Mouse (Mus musculus): ENCODE results near the gene Fars2. TPM values are rescaled to one million over a fixed set of nuclear protein-coding genes. Genes with fewer than 3 reads are reported as not detected.

Gene Fars2
- polyA plus RNA-seq, 1 experiment from 2014 or later = 46.3 TPM

DNA sequence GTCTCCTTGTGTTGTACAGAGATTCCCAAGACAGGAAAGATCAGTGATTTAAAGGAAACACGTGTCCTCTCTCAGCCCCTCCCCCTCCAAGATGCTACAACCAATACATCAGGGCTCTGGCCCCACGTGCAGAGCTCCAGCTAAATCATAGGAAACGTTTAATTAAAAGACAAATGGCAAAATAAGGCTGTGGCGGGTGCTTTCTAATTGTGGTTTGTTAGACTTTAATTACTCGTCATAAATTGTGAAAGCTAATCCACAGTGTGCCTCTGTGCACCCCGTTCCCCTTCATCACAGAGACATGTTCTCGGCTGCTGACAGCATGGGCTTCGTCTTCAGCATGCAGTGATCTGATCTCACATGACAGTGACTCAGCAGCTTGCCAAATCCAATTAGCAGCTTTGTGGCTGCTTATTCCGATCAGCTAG lies 400.9 kb downstream of the Fars2 start:
- WGBS = 42% methylated on average over 9 of the region's 9 CpGs
- Histone ChIP-seq H3K36me3 (no peaks in the 10 kb centered on the region), H3K9ac (no peak overlapping the region), H3K9me3 (replicated peaks) (no peaks in the 10 kb centered on the region), H3K27me3 (replicated peaks) (no peaks in the 10 kb centered on the region), H3K4me2 (no peak overlapping the region), H3K27ac (ENCODE audit: poor library complexity, severe bottlenecking) (no peak overlapping the region), H3K4me3 (no peak overlapping the region), H3K4me1 (replicated peaks) (peaks cover 11% of the 10 kb centered on the region)
- no peak for ATAC-seq (ENCODE audit: insufficient number of reproducible peaks, low FRiP score)

DNA sequence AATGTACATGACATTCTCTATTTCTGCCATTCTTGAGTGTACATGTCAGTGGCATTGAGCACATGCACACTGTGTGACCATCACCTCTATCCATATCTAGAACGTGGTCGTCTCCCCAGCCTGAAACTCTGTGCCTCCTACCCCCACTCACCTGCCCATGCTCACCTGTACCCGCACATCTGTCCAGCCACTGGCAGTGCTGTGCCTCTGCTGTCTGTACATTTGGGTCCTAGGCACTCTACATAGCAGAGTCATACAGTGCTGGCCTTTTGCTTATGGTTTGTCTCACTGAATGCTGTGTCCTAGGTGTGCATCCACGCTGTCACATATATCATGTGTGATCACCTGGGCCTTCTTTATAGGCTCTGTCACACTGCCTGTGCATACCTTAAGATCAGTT lies 410.5 kb downstream of the Fars2 start:
- H3K27ac ChIP-seq (ENCODE audit: poor library complexity, severe bottlenecking) = no peak overlapping the region
- H3K4me3 ChIP-seq = no peak overlapping the region
- ATAC-seq (ENCODE audit: insufficient number of reproducible peaks, low FRiP score) = no peak
- no peak overlapping the region for H3K9ac ChIP-seq
- H3K27me3 ChIP-seq (replicated peaks) = no peaks in the 10 kb centered on the region
- 91% methylated on average over 4 of the region's 4 CpGs for WGBS
- H3K36me3 ChIP-seq = no peaks in the 10 kb centered on the region
- H3K4me2 ChIP-seq = no peak overlapping the region
- no peaks in the 10 kb centered on the region for H3K9me3 ChIP-seq (replicated peaks)
- H3K4me1 ChIP-seq (replicated peaks) = peaks cover 45% of the 10 kb centered on the region

DNA sequence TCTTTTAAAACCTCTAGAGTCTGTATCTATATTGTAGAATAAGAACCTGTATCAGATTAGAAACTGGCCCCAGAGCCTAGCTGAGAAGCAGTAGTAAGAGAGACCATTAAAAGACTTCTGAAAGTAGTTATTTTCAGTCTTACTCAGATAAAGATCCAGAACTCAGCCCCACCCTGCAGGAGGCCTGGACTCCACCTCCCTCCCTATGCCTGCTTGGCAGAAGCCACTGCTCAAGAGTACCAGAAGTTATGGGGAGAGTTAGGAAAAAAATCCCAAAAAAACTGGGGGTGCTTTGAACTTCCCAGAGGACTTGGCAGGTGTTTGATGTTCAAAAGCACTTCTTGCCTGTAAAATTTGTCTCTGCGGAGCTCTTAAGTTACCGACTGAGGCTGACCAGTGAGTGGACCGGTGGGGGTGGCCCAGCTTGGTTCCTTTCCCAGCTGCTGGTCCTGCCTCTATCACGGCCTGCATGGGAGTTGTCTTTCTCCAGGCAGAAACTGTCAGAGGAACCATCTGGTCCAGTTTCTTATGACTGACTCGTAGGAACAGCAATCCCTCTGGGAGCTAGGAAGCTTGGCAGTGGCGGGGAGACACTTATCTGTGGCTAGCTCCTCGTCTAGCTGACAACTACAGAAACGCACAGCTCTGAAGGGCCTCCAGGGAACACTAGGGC lies 411.1 kb downstream of the Fars2 start:
- WGBS = 44% methylated on average over 8 of the region's 8 CpGs

DNA sequence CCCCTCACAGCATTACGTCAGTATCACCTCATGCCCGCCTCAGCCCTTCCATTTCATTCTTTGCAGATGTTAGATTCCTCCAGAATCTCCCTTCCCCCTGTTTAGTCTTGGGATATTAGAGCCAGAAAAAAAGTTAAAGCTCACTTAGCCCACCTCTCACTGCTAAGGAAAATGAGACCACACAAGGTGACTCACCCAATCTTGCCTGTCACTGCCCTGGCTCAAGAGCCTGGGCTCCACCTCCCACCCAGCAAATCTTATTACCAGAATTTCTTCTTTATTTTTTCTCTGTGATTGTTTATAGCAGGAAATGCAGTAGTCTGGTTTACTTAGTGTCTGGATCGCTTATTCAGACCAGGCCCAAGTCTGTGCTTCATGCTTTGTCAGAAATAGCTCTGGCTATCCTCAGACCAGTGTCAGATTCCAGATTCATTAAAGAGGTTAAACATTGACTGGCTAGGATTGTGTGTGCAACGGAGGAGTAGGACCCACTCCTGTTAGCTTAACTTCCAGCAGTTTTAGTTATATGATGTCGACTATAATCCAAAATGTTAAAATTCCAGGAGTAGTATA lies 412.3 kb downstream of the Fars2 start:
- H3K4me3 ChIP-seq = no peak overlapping the region
- no peaks in the 10 kb centered on the region for H3K9me3 ChIP-seq (replicated peaks)
- no peak overlapping the region for H3K4me2 ChIP-seq
- peaks cover 45% of the 10 kb centered on the region for H3K4me1 ChIP-seq (replicated peaks)
- ATAC-seq (ENCODE audit: insufficient number of reproducible peaks, low FRiP score) = no peak
- H3K27me3 ChIP-seq (replicated peaks) = no peaks in the 10 kb centered on the region
- H3K27ac ChIP-seq (ENCODE audit: poor library complexity, severe bottlenecking) = no peak overlapping the region
- no peaks in the 10 kb centered on the region for H3K36me3 ChIP-seq
- no peak overlapping the region for H3K9ac ChIP-seq
- WGBS = 66% methylated on average over 5 of the region's 5 CpGs

More for the DNA sequence above, 411.1 kb downstream of the Fars2 start:
- Histone ChIP-seq H3K27me3 (replicated peaks) (no peaks in the 10 kb centered on the region), H3K4me1 (replicated peaks) (peaks cover 45% of the 10 kb centered on the region), H3K4me2 (no peak overlapping the region), H3K27ac (ENCODE audit: poor library complexity, severe bottlenecking) (no peak overlapping the region), H3K9me3 (replicated peaks) (no peaks in the 10 kb centered on the region), H3K4me3 (no peak overlapping the region), H3K9ac (no peak overlapping the region), H3K36me3 (no peaks in the 10 kb centered on the region)
- ATAC-seq (ENCODE audit: insufficient number of reproducible peaks, low FRiP score) = no peak

DNA sequence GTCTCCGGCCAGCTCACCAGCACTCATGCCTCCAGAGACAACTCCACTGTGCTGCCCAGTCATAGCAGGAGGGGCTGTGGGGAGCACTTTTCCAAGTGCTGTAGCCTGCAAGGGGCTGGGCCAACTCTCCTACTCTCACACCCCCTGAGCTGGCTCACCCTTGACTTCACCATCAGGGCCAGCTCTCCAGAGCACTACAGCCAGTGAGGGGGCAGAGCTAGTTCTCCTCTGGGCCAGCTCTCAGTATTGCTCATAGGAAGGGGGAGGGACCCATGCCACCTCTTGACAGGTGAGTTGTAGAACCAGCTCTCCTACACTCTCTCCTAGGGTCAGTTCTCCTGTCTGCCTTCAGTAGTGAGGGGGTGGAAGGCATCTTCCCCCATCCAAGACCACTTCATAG lies 413.6 kb downstream of the Fars2 start:
- Histone ChIP-seq H3K4me3 (no peak overlapping the region), H3K9ac (no peak overlapping the region), H3K4me1 (replicated peaks) (peaks cover 34% of the 10 kb centered on the region), H3K4me2 (no peak overlapping the region), H3K27me3 (replicated peaks) (no peaks in the 10 kb centered on the region), H3K27ac (ENCODE audit: poor library complexity, severe bottlenecking) (no peak overlapping the region), H3K9me3 (replicated peaks) (no peaks in the 10 kb centered on the region), H3K36me3 (no peaks in the 10 kb centered on the region)
- WGBS = 94% methylated on average over 1 of the region's 1 CpGs
- no peak for ATAC-seq (ENCODE audit: insufficient number of reproducible peaks, low FRiP score)

DNA sequence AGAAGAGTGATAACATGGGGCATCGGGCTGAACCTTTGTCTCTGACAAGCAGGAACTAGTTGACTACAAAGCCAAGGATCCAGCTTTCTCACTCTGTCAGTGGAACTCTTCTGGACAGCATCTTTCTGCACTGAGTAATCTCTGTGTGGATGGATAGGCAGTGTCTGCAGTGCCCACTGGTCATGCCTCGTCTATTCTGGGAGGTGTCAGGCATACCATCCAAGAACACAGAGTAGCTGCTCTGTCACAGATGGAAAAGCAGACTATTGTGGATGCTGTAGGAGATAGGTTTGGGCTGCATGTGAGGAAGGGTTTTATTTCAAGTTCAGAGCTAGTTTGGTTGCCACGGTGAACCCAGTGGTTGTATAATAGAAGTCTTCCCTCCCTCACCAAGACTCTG lies 414.7 kb downstream of the Fars2 start:
- peak overlapping the region; percentile 53 for H3K27ac ChIP-seq (ENCODE audit: poor library complexity, severe bottlenecking)
- no peaks in the 10 kb centered on the region for H3K36me3 ChIP-seq
- peak overlapping the region; percentile 32 for H3K4me2 ChIP-seq
- no peak overlapping the region for H3K4me3 ChIP-seq
- no peak; the same call in 1 of the 2 replicates for ATAC-seq (ENCODE audit: insufficient number of reproducible peaks, low FRiP score)
- no peak overlapping the region for H3K9ac ChIP-seq
- peaks cover 31% of the 10 kb centered on the region for H3K4me1 ChIP-seq (replicated peaks)
- no peaks in the 10 kb centered on the region for H3K27me3 ChIP-seq (replicated peaks)
- WGBS = 47% methylated on average over 3 of the region's 3 CpGs
- no peaks in the 10 kb centered on the region for H3K9me3 ChIP-seq (replicated peaks)

DNA sequence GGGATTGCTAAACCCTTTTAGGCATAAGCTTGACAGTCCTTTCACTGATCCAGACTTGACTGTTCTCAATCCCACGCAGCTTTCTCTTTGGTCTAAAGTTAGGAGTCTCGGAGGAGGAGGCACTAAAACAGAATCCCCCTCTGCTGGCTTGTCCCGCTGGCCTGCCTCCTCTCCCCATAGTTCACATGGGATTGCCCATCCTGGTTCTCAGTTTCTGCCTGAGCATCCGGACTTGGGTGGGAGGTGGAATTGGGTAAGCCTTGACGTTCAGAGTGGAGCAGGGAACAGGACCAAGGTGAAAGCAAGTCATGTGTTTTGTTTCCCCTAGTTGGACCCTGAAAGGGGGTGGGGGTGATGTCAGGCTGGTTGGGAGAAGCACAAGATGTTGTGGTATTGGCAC lies 415.9 kb downstream of the Fars2 start:
- Histone ChIP-seq H3K9ac (no peak overlapping the region), H3K27me3 (replicated peaks) (no peaks in the 10 kb centered on the region), H3K4me2 (no peak overlapping the region), H3K9me3 (replicated peaks) (no peaks in the 10 kb centered on the region), H3K36me3 (no peaks in the 10 kb centered on the region), H3K4me3 (no peak overlapping the region), H3K4me1 (replicated peaks) (peaks cover 29% of the 10 kb centered on the region), H3K27ac (ENCODE audit: poor library complexity, severe bottlenecking) (no peak overlapping the region)
- no peak for ATAC-seq (ENCODE audit: insufficient number of reproducible peaks, low FRiP score)
- 90% methylated on average over 5 of the region's 5 CpGs for WGBS

DNA sequence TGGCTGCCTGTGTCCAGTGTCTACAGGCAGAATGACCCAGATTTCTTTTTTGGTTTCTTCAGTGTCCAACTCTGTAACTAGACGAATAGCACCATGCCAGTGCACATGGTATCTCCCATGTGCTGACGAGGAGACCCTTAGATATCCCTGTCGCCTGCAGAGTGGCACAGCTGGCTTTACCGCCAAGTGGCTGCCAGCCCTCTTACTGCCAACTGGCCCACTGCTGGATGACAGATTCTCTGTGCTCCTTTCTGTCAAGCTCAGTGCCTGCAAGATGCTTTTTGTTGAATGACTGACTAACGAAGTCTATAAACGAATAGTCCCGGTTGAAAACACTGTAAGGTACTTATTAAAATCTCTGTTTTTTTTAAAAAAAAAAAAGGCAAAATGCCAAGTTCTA lies 416.3 kb downstream of the Fars2 start:
- Histone ChIP-seq H3K36me3 (no peaks in the 10 kb centered on the region), H3K27me3 (replicated peaks) (no peaks in the 10 kb centered on the region), H3K4me3 (no peak overlapping the region), H3K9ac (no peak overlapping the region), H3K9me3 (replicated peaks) (no peaks in the 10 kb centered on the region), H3K4me2 (no peak overlapping the region), H3K4me1 (replicated peaks) (peaks cover 29% of the 10 kb centered on the region), H3K27ac (ENCODE audit: poor library complexity, severe bottlenecking) (no peak overlapping the region)
- no peak for ATAC-seq (ENCODE audit: insufficient number of reproducible peaks, low FRiP score)
- WGBS = 81% methylated on average over 7 of the region's 7 CpGs

DNA sequence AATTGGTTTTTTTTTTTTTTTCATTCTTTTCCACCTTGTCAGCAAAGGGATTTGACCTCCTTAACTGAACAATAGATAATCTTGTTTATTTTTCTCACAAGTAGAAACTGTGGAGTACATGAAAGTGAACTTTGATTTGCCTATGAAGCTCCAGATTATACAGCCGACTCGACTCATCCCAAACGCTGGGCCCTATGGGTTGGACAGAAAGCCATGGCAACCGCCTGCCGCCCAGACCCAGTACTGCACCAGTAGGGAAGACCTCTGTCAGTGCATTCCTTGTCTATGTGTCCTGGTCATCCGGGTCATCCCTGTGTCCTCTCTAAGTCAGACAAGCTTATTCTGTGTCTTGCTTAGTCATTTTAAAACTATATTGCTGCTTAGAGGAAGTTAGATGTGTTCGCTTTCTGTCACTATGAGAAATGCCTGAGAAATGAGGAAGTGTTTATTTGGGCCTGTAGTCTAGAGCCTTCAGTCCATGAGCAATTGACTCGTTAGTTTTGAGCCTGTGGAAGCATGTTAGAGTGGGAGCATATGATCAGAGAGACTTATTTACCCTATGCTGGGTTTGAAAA lies 416.8 kb downstream of the Fars2 start:
- WGBS = 79% methylated on average over 8 of the region's 8 CpGs
- no peak overlapping the region for H3K4me3 ChIP-seq

DNA sequence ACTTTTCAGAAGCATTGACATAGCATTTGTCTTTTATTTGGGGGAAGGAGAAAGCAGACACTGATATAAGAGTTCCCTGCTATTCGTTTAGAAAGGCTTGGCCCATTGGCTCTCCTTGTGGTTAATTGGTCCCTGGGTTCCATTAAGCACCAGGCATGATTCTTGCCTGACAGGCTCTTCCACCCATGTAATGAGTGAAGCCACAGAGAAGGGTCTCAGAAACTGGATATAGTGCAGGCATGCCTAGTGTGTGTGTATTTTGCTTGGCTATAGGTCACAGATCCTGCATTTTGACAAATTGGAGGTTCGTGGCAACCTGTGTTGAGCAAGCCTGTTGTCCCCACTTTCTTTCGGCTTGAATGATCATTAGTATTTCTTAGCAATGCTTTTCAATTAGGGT lies 420.4 kb downstream of the Fars2 start:
- no peaks in the 10 kb centered on the region for H3K27me3 ChIP-seq (replicated peaks)
- H3K9ac ChIP-seq = no peak overlapping the region
- no peak overlapping the region for H3K4me3 ChIP-seq
- ATAC-seq (ENCODE audit: insufficient number of reproducible peaks, low FRiP score) = no peak
- H3K9me3 ChIP-seq (replicated peaks) = no peaks in the 10 kb centered on the region
- H3K4me2 ChIP-seq = no peak overlapping the region
- no peaks in the 10 kb centered on the region for H3K36me3 ChIP-seq
- peaks cover 19% of the 10 kb centered on the region for H3K4me1 ChIP-seq (replicated peaks)
- 73% methylated on average over 3 of the region's 3 CpGs for WGBS
- no peak overlapping the region for H3K27ac ChIP-seq (ENCODE audit: poor library complexity, severe bottlenecking)

More for the DNA sequence above, 416.8 kb downstream of the Fars2 start:
- Histone ChIP-seq H3K27me3 (replicated peaks) (no peaks in the 10 kb centered on the region), H3K4me2 (no peak overlapping the region), H3K9me3 (replicated peaks) (no peaks in the 10 kb centered on the region), H3K9ac (no peak overlapping the region), H3K4me1 (replicated peaks) (peaks cover 30% of the 10 kb centered on the region), H3K36me3 (no peaks in the 10 kb centered on the region), H3K27ac (ENCODE audit: poor library complexity, severe bottlenecking) (no peak overlapping the region)
- ATAC-seq (ENCODE audit: insufficient number of reproducible peaks, low FRiP score) = no peak

DNA sequence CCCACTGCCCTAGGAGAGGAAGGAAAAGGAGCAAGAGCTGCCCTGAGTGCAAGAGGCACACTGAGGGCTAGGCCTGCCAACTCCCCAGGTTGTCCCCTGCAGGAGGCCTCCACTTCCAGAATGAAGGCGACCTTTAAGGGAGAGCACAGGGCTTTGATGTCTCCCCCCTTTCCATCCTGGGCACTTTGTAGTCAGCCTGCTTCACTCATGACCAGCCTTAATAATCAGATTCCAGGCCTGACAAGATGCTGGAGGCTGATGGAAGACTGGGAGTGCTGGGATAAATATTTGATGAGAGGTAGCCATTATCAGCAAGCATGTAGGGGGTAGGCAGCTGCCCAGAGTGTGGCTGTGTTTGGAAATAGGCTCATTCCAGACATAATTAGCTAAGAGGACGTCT lies 421.2 kb downstream of the Fars2 start:
- Histone ChIP-seq H3K36me3 (no peaks in the 10 kb centered on the region), H3K9ac (no peak overlapping the region), H3K27me3 (replicated peaks) (no peaks in the 10 kb centered on the region), H3K4me3 (no peak overlapping the region), H3K9me3 (replicated peaks) (peaks cover under 1% of the 10 kb centered on the region), H3K4me2 (no peak overlapping the region), H3K27ac (ENCODE audit: poor library complexity, severe bottlenecking) (no peak overlapping the region), H3K4me1 (replicated peaks) (peaks cover 19% of the 10 kb centered on the region)
- no peak for ATAC-seq (ENCODE audit: insufficient number of reproducible peaks, low FRiP score)
- 47% methylated on average over 2 of the region's 2 CpGs for WGBS

Data from heart, embryonic 12.5 days (tissue).